Mouse (Mus musculus): ENCODE measurements around the gene Farsb. TPM values are rescaled to one million over a fixed set of nuclear protein-coding genes. Genes with fewer than 3 reads are reported as not detected.

The Farsb gene
- total RNA-seq, 2 experiments from 2014 or later = 90.1 to 94.8 TPM

DNA sequence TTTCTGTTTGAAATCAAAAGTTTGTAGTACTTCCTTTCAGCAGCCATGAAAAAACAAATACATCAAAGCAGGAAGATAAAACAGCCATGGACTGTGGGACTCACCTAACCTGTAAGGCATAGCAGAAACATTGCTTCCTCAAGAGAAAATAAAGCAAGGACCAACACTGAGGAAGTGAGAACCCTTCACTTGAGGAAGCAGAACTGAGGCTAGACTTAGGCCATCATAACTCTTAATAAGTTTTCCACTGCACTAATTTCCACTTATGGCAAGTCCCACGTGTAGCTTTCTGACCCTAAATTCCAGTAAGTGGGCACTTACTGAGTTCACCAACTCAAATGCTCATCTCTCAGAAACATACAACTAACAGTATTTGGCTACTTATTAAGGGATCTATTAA is 1.4 kb upstream of the Farsb start:
- DNase-seq = no peak
- intact Hi-C loops (cut with DNase I) = no loop called here

GRCm38 (mm10) chr1:78488427-78488751 is 308 bp downstream of the Farsb start:
- intact Hi-C loops (cut with DNase I) = no loop called here
- DNase-seq = no peak

DNA sequence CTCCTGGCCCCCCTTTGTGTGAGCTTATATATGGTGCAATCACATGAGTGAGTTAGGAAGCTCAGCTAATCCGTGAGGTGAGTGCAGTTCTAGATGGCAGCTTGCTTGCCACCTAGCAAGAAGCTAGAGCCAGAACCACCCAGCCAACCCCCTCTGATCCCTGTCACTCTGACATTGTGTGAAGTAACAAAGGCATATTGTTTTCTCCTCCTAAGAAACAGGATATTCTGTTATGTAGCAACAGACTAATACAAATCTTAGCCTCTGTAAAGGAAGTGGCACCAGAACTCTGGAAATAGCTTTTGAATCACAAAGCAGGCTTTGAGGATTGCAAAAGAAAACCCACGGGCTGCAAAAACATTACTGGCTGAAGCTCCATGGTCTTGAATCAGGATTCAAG is 4.3 kb downstream of the Farsb start:
- intact Hi-C loops (cut with DNase I) = no loop called here
- DNase-seq = no peak

DNA sequence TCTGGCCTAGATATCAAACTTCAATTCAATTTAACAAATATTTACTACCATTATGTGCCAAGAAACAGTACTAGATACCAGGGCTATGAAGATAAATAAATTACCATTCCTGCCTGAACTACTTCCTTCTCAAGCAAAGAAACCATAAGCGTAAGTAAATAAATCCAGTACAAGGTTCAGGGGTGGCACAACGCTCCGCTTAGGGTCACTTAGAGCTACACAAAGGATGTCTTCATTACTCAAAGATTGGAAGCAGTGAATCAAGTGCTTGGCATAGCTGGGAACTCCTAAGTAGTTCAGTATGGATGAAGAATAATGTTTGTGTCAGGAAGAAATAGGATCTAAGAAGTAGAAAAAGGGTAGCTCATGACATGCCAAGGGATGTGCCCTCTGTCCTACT is 5.3 kb downstream of the Farsb start:
- intact Hi-C loops (cut with DNase I) = no loop called here
- no peak for DNase-seq

- DNase-seq = no peak
- intact Hi-C loops (cut with DNase I) = no loop called here
Observed at GRCm38 (mm10) chr1:78472441-78472840, 16.3 kb downstream of the Farsb start.

DNA sequence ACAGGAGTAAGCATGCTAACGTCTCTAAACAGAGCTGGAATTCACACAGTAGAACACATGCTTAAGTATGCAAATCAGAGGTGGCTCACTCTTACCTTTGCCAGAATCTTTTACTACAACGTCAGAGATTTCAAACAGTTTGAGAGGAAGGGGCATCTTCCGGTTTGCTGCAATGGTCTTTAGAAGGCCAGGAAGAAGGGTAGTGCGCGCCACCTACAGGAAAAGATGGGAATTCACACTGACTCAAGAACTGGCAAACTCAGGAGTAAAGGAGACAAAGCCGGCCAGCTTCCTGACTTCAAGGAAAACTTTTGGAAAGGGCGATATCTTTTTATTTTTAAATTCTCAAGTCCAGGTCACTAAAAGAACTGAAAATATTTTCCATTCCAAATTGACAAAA is 34.0 kb downstream of the Farsb start:
- peak; percentile 52 for DNase-seq
- intact Hi-C loops (cut with DNase I) = loop anchor here (5.0 to 10.0 kb wide), 2 partner anchors 477 to 510 kb away; no protein-coding TSS in a partner anchor

DNA sequence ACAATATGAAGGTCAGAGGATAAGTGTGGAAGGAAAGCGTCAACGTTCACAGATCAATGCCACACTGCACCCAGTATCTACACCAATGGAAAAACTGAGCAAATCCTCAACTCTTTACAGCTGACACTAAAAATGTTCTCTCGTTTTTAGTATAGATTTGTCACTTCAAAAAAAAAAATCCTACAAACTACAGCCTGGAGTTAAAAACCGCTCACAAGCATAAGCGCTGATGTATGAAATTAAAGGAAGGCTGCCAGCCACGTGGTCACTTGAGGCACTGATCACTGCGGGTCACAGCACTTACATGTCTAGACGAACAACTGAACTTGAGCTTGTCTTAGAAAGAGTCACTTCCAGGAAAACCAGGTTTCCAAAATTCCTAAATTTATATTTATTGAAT is 34.8 kb downstream of the Farsb start:
- intact Hi-C loops (cut with DNase I) = loop anchor here (10.0 kb wide), 1 partner anchor 509 kb away; no protein-coding TSS in a partner anchor
- no peak for DNase-seq

- intact Hi-C loops (cut with DNase I) = loop anchor here (10.0 kb wide), 1 partner anchor 508 kb away; no protein-coding TSS in a partner anchor
- no peak for DNase-seq
Observed at GRCm38 (mm10) chr1:78452544-78452943, 36.2 kb downstream of the Farsb start.

DNA sequence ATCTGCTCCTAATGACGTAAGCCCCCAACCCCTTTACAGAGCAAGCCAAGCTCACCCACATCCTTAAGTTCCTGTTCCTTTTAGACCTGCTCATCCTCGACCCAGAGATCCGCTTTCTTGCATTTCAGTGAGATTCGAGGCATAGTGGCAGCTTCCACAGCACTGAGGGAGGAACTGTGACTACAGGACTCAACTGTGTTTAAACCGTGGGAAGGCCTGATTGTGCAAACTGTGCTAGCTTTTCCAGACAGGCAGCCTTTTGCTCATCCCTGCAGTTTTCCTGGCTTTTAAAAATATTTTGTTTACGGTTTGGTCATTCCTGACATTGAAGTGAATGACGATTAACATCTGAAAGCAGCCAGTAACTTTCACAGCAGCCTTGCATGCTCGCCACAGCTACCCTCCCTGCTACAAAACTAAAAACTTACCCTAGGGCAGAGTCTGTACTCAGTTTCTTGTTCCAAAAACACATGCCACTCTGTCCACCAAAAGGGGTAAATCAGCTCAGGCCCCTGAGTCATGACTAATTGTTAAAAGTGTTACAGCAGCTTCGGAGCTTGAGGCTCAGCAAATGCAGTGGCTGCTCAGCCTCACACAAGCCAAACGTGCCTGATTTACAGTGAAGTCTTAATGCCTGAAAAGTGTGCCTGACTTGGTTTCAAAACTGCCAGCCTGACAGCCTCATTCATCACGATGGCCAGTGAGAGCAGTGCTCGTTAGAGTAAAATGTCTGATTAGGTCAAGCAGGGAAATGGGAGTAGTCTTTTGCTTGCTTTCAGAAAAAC is 37.4 kb downstream of the Farsb start:
- no peak for DNase-seq
- intact Hi-C loops (cut with DNase I) = loop anchor here (10.0 kb wide), 1 partner anchor 506 kb away; no protein-coding TSS in a partner anchor

GRCm38 (mm10) chr1:78448091-78448490 is 40.6 kb downstream of the Farsb start:
- DNase-seq = no peak
- intact Hi-C loops (cut with DNase I) = no loop called here

DNA sequence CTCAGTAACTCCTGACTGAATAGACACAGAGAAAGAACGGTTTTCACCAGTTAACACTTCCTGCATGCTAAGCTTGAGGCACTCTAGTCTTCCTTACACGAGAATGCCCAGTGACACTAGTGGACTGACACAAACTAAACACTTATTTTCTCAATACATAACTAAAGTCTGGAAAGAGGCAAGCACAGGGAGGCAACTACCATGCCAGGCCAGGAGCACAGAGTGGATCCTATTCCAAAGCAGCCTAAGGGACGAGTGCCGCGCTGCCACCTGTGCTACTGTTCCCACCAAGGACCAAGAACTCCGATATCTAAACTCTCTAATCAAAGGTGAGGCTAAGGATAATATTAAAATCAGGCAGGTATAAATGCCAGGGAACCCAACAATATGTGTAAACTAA is 42.0 kb downstream of the Farsb start:
- intact Hi-C loops (cut with DNase I) = no loop called here
- DNase-seq = no peak

DNA sequence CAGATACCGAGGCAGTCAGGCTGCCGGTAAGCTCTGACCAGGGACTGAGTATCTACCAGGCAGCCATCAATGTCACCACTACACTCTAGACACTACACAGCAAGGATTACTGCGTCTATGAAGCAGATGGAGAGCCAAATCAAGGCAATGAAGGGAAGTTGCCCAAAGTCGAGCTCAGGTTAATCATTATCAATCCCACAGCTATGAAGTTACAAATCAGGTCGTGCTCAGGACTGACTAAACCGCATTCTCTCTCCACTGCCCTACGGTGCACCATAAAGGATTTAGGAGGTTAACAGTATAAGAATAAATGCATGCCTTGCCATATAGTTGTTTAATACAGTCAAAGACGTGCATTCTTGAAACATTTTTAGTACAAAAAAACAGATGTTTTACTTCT is 42.5 kb downstream of the Farsb start:
- intact Hi-C loops (cut with DNase I) = no loop called here
- DNase-seq = no peak

- no peak for DNase-seq
- intact Hi-C loops (cut with DNase I) = no loop called here
Observed at GRCm38 (mm10) chr1:78443056-78443455, 45.6 kb downstream of the Farsb start.

- no peak for DNase-seq
- intact Hi-C loops (cut with DNase I) = no loop called here
Observed at GRCm38 (mm10) chr1:78440716-78441115, 48.0 kb downstream of the Farsb start.

GRCm38 (mm10) chr1:78437150-78437549 is 51.5 kb downstream of the Farsb start:
- no peak for DNase-seq
- intact Hi-C loops (cut with DNase I) = no loop called here

- intact Hi-C loops (cut with DNase I) = no loop called here
- no peak for DNase-seq
Observed at GRCm38 (mm10) chr1:78436445-78436844, 52.3 kb downstream of the Farsb start.

GRCm38 (mm10) chr1:78435967-78436366 is 52.7 kb downstream of the Farsb start:
- intact Hi-C loops (cut with DNase I) = no loop called here

DNA sequence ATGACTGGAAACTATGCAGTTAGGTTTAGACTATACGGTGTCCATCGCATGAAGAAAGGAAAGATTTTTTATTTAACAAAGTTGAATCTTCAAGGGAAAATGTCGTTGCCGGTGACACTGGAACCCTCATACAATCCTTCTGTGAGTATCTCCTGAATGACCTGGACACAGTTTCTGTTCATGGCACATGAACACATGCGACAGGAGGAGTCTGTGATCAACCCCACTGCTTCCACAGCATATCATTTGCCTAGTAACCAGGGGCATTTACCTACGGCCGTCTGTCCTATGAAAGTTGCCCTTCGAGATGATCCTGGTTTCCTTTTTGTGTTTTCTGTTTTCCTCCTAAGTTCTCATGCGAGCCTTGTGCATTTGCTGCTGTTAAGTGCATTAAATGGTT is 55.2 kb downstream of the Farsb start:
- no peak for DNase-seq
- intact Hi-C loops (cut with DNase I) = no loop called here

More at GRCm38 (mm10) chr1:78435967-78436366, 52.7 kb downstream of the Farsb start:
- no peak for DNase-seq

- intact Hi-C loops (cut with DNase I) = loop anchor here (10.0 kb wide), 1 partner anchor 454 kb away; no protein-coding TSS in a partner anchor
- DNase-seq = no peak
Observed at GRCm38 (mm10) chr1:78428851-78429250, 59.8 kb downstream of the Farsb start.

DNA sequence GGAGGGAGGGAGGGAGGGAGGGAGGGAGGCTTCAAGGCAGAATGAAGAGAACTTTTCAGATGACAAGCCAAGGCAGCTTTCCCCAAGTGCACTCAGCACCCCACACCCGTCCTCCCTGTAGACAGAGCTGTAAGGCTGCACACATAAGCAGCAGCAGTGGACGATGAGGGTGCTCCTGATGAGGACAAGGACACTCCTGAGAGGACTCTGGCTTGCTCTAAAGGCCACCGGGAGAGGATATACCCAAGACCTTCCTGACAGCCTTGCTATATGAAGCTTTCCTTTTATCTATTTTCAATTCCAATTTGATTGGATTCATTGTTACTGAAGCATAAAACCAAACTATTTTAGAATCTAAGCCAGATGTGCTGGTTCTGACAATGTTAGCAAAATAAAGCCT is 61.9 kb downstream of the Farsb start:
- intact Hi-C loops (cut with DNase I) = loop anchor here (10.0 kb wide), 1 partner anchor 452 kb away; no protein-coding TSS in a partner anchor

DNA sequence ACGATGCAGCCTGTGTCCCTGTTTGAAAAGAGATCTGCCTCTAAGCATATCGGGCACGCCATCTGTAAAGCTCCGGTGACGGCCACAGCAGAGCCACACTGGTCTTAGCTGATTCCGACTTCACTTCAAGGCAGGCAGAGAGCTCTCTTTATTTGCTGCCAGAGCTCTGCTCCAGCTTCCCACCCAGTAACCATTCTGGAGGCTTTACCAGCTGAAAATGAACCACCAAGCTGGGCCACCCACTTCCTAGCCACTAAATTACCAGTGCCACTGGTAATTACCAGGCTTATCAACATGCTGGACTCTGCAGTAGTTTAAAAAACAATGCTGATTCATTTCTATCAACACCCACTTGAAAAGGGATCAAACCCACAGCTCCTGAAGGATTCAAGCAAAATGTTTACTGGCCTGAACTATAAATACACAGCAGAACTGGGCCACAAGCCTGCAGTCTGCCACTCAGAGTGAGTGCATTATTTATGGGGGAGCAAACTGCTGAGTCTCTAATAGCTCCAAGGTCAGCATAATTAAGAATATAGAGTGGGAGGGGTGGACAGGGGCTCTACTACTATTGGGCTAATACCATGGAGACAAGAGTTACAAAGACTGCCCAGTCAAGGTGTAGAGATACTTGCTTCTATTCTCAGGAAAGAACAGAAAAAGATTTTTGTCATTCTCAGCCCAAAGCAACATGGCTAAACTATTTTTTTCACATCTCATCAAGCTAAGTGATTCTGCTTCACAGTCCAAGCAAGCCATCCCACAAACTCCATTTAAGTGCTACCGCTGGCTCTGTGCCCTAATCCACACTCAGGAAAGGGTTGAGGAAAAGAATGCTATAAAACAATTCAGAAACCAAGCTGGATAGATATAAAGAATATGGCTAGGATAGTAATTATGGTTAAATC is 62.6 kb downstream of the Farsb start:
- intact Hi-C loops (cut with DNase I) = loop anchor here (10.0 kb wide), 1 partner anchor 451 kb away; no protein-coding TSS in a partner anchor
- no peak for DNase-seq

More for the DNA sequence above, 61.9 kb downstream of the Farsb start:
- DNase-seq = no peak

Measured in left cerebral cortex, postnatal 4 days (tissue).